Mouse (Mus musculus): ENCODE results near the gene B3galt5. TPM values are rescaled to one million over a fixed set of nuclear protein-coding genes. Genes with fewer than 3 reads are reported as not detected.

B3galt5 gene
- total RNA-seq, 2 experiments from 2014 or later, result 54.5 to 57.4 TPM

DNA sequence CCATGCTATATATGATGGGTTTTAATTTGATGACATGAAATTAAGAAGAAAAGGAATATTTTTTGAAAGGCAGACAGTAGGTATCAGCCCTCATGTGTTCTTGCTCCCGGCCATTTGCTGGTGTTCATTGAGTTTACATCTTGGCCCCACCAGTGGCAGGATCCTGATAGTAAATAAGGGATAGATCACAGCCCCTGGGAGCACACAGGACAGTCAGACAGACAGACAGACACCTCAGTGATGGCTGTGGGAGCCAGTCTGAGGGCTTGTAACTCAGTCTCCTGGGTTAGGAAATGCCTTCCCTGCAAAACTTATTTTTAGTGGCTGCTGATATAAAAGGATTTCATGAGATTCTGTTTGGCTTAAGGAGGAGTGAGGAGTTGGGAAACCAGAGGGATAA is 13.1 kb upstream of the B3galt5 start:
- H3K27ac ChIP-seq, result no peak overlapping the region
- no peak for DNase-seq (ENCODE audit: low spot score in 2 of 2)
- H3K4me3 ChIP-seq, result no peak overlapping the region
- no peak for TF ChIP-seq CTCF (conservative IDR thresholded peaks at IDR 0.05)

DNA sequence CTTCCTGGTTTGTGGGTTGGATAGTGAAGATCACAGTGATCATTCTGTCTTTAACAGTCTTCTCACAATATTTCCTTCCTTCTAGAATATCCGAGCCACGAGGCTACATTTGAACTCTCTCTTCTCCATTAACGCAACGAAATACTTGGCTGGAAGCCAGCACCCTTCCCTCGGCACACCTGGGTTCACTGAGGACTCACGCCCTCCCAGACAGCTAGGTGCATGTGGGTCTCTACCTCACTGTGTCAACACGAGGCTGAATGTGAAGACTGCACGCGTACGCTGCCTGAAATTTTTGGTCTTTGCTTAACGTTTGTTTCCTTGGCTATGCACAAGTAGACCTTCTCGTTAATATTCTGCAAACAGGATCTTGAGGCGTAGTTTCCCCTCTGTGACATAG is 7.2 kb upstream of the B3galt5 start:
- H3K4me3 ChIP-seq, result no peak overlapping the region
- peak overlapping the region; percentile 84 for H3K27ac ChIP-seq
- no peak for DNase-seq (ENCODE audit: low spot score in 2 of 2)
- no peak for TF ChIP-seq CTCF (conservative IDR thresholded peaks at IDR 0.05)

DNA sequence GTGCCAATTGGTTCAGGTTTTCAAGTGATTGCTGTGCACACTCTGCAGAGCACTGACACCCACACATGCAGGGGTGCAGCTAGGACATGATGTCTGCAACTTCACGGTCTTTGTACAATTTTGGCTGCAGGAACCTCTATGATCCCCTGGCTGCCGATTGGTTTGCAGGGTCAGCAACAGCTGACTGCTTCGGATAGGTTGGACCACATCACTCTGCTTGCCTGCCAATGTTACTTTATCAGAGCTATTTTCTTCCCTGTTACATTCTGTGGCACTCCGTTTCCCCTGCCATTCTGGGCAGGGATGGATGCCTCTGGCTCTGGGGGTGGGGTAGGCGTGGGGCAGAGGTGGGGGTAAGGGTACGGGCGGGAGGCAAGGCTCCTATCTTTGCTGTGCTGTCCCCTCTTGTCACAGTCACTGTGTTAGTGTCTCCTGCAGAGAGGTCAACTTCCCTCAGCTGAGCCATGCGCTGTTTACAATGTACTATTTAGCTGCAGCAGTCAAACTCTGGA is 6.5 kb upstream of the B3galt5 start:
- no peak for TF ChIP-seq CTCF (conservative IDR thresholded peaks at IDR 0.05)
- peak; percentile 23 to 35 for DNase-seq (ENCODE audit: low spot score in 2 of 2)
- Histone ChIP-seq H3K4me3 (no peak overlapping the region), H3K27ac (peak overlapping the region; percentile 84)

DNA sequence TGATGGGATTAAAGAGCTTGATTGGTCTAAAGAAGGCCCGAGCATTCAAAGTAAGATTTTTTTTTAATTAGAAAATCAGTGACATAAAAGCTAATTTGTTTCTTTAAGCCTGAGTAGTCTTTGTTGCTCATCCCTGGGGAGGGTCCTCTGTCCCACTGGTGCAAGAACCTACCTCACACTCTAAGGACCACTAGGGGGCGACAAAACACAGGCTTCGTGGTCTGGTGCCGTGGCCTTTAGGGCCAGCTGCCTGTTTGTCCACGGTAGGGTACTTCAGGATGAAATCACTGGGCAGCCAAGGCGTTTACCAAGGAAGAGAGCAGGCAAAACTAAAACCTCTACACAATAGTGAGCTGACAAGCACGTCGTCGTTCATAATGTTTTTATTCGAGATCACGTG is 5.2 kb upstream of the B3galt5 start:
- DNase-seq (ENCODE audit: low spot score in 2 of 2), result peak; percentile 70 to 81
- peak; percentile 92 for TF ChIP-seq CTCF (conservative IDR thresholded peaks at IDR 0.05)
- H3K27ac ChIP-seq, result no peak overlapping the region
- H3K4me3 ChIP-seq, result no peak overlapping the region

DNA sequence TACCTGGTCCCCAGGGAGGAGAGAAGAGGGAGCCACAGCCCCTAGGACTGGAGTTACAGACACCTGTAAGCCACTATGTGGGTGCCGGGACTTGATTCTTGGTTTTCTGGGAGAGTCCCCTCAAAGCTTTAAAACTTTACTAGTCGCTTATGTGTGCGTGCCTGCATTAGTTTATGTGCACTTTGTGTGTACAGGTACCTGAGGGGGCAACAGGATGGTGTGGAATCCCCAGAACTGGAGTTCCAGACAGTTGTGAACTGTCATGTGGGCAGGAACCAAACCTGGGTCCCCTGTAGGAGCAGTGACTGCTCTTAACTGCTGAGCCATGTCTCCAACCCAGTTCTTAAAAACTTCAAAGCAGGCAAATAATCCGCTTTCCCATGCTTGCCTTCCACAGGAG is 4.3 kb upstream of the B3galt5 start:
- TF ChIP-seq CTCF (conservative IDR thresholded peaks at IDR 0.05), result no peak
- no peak for DNase-seq (ENCODE audit: low spot score in 2 of 2)
- no peak overlapping the region for H3K27ac ChIP-seq
- no peak overlapping the region for H3K4me3 ChIP-seq

DNA sequence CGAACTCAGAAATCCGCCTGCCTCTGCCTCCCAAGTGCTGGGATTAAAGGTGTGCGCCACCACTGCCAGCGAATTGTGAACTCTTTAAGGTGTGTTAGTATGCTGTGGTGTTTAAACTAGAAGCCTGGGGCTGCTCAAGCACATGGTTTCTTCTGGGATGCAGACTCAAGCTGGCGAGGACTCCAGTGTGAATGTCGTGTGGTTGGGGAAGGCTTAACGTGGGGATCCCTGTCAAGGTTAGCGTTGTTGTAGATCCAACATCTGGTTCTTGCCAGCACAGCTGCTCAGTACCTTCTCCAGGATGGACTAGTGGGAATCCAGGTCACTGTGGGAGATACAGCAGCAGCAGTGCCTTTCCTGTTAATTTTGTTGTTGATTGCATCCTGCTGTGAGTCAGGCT is 3.6 kb upstream of the B3galt5 start:
- Histone ChIP-seq H3K4me3 (no peak overlapping the region), H3K27ac (no peak overlapping the region)
- no peak for DNase-seq (ENCODE audit: low spot score in 2 of 2)
- TF ChIP-seq CTCF (conservative IDR thresholded peaks at IDR 0.05), result no peak

DNA sequence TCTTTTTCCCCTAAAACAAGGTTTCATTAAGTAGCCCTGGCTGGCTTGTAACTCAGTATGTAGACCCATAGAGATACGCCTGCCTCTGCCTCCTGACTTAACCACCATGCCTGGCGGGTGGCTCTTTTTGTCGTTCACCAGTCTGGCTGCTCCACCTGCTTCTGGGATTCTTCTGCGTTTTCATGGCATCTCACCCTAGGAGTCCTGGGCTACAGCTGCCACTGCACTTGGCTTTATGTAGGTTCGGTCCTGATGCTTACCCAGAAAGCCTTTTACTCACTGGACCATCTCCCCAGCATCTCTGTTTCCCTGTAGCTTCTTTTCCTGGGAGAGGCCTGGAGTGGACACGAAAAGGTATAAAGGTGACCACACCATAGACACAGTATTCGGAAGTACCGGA is 1.6 kb upstream of the B3galt5 start:
- no peak for TF ChIP-seq CTCF (conservative IDR thresholded peaks at IDR 0.05)
- no peak overlapping the region for H3K27ac ChIP-seq
- no peak for DNase-seq (ENCODE audit: low spot score in 2 of 2)
- no peak overlapping the region for H3K4me3 ChIP-seq

DNA sequence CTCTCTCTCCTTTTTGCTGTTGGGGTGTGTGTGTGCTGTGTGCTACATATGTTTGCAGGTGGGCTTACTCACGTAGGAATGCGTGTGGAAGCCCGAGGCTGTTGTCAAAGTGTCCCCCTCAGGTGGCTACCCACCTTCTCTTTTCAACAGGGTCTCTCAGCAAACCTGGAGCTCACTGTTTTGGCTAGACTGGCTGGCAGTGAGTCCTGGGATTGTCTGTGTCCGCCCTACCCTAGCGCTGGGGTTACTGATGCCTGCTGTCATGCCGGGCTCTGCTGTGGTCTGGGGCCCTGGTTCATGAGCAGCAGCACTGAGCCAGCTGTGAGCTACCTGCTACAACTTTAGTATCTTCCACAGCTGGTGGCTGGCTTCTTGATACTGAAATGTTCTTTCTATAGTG is 8.9 kb downstream of the B3galt5 start:
- no peak for TF ChIP-seq CTCF (conservative IDR thresholded peaks at IDR 0.05)

DNA sequence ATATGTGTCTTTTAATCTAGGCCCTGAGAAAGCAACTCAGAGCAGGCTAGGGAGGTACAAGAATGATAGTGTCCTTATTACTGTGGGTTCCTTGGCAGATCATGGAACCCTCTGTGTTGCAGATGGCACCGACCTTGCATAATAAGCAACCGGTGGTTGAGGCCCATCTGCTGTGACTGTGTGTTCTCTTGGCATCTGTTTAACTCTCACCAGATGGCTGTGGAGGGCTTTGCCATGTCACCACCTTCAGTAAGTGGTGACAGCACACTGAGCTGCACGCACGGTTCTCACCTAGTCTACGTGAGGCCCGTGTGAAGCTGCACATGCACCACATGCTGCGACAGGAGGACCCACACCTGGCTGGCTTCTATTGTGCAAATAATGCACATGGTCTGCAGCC is 14.0 kb downstream of the B3galt5 start:
- H3K4me3 ChIP-seq, result no peak overlapping the region
- peak; percentile 63 to 85 for DNase-seq (ENCODE audit: low spot score in 2 of 2)
- no peak for TF ChIP-seq CTCF (conservative IDR thresholded peaks at IDR 0.05)
- peak overlapping the region; percentile 77 for H3K27ac ChIP-seq

More for the DNA sequence above, 8.9 kb downstream of the B3galt5 start:
- no peak for DNase-seq (ENCODE audit: low spot score in 2 of 2)
- no peak overlapping the region for H3K4me3 ChIP-seq
- H3K27ac ChIP-seq, result no peak overlapping the region

DNA sequence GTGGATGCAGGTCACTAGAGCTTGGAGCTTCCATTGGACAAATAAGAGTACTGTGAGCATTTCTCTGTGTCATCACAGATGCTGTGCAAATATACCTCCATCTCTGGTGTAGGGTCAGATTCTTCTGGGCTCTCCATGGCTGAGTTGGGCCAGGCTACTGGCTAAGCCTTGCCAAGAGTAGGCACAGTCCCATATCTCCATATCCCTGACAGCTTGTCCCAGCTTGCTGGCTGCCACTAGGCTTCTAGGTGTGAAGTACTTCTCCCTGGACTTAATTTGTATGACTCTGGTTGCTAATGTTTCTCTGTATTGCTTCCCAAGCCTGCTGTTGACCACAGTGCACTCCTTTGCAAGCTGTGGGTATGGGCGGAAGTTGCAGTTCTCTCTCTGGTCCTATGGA is 16.5 kb downstream of the B3galt5 start:
- H3K4me3 ChIP-seq, result no peak overlapping the region
- no peak for DNase-seq (ENCODE audit: low spot score in 2 of 2)
- TF ChIP-seq CTCF (conservative IDR thresholded peaks at IDR 0.05), result no peak
- no peak overlapping the region for H3K27ac ChIP-seq

DNA sequence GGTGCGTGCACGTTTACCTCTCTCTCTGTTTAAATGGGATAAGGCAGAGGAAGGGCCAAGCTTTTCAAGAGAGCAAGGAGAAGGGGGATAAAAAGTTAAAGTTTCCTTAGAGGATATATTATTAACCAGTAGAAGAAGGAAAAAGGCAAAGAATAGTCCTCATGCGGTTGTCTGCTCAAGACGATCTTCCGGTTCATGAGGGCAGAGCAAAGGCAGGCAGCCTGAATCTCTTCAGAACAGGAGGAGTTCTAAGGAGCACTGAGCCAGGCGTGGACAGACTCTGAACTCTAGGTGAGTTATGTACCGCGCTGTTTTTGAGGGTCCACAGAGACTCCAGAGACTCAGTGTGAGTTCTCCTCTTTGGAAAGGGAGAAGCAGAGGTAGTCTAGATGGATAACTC is 22.8 kb downstream of the B3galt5 start:
- TF ChIP-seq CTCF (conservative IDR thresholded peaks at IDR 0.05), result no peak
- Histone ChIP-seq H3K4me3 (no peak overlapping the region), H3K27ac (no peak overlapping the region)
- no peak for DNase-seq (ENCODE audit: low spot score in 2 of 2)

DNA sequence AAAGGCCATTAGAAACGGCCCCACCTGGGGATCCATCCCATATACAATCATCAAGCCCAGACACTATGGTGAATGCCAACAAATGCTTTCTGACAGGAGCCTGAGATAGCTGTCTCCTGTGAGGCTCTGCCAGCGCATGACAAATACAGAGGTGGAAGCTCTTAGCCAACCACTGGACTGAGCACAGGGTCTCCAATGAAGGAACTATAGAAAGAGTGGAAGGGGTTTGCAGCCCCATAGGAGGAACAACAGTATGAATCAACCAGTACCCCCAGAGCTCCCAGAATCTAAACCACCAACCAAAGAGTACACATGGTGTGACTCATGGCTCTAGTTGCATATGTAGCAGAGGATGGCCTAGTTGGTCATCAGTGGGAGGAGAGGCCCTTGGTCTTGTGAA is 36.1 kb downstream of the B3galt5 start:
- TF ChIP-seq CTCF (conservative IDR thresholded peaks at IDR 0.05), result no peak
- H3K27ac ChIP-seq, result no peak overlapping the region
- DNase-seq (ENCODE audit: low spot score in 2 of 2), result no peak
- H3K4me3 ChIP-seq, result no peak overlapping the region

DNA sequence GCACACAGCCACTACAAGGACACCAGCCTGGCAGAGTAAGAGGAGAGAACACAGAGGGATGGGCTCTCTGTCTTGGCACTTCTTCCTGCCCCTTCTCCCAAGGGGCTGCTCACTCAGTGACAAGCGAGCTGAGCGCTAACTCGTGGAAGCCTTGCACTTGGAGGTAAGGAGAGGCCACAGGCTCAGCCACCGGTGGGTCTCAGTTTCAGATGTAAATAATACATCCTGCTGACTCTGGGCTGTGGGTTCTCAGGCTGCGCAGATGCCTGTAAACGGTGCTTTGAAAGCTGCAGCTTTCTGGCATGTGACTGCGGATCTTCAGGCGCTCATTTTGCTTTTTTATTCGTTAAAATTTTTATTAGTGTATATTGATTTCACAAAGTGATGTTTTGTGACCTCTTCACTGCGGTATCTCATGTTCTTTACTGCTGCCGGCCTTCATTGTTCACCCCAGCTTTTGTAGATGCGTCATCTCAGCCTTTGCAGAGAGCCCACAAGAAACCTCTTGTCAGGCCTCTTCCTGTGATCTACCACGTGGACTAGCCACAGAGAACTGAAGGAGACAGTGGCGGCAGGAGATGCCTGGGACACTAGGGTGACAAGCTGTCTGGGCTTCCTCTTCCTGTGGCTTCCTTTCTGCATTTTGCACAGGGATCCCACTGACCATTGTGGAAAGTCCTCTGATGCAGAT is 37.5 kb downstream of the B3galt5 start:
- peak overlapping the region; percentile 39; the same call in 1 of the 2 replicates for H3K4me3 ChIP-seq
- TF ChIP-seq CTCF (conservative IDR thresholded peaks at IDR 0.05), result no peak
- peak overlapping the region; percentile 80 for H3K27ac ChIP-seq
- DNase-seq (ENCODE audit: low spot score in 2 of 2), result no peak

DNA sequence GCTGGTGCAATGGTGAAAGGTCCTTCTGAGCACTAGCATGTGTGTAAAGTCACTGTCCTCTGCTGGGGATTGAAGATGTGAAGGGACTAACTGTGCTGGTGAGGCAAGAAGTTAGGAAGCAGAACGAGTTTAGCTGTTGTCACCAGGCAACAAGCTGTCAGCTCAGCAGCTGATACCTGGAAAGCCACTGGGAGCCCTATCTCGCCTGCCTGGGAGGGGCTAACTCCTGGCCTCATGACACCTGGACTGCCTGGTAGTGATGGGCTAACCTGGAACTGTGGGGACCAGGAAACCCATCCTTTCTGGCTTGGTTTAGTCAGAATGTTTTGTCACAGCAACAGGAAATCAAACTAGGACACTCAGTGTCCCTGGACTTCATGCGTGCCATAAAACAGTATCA is 41.0 kb downstream of the B3galt5 start:
- Histone ChIP-seq H3K27ac (no peak overlapping the region), H3K4me3 (no peak overlapping the region)
- DNase-seq (ENCODE audit: low spot score in 2 of 2), result no peak
- no peak for TF ChIP-seq CTCF (conservative IDR thresholded peaks at IDR 0.05)

Data from layer of hippocampus, adult 2 months (tissue).